Mouse (Mus musculus) kidney, adult 18-20 months (tissue): Measurements from ENCODE around the gene Patl2.

Experiments used
- DNase-seq: peaks from one replicate; pipeline ENCODE4 v3.0.0; 2021

The Patl2 gene

GRCm38 (mm10) chr2:122171292-122171691, 14.7 kb downstream of the Patl2 start:
- no peak for DNase-seq

- no peak for DNase-seq
These were observed 21.7 kb downstream of the Patl2 start for GRCm38 (mm10) chr2:122164293-122164692.

- no peak for DNase-seq
These were observed 22.4 kb downstream of the Patl2 start for GRCm38 (mm10) chr2:122163430-122164195.

DNA sequence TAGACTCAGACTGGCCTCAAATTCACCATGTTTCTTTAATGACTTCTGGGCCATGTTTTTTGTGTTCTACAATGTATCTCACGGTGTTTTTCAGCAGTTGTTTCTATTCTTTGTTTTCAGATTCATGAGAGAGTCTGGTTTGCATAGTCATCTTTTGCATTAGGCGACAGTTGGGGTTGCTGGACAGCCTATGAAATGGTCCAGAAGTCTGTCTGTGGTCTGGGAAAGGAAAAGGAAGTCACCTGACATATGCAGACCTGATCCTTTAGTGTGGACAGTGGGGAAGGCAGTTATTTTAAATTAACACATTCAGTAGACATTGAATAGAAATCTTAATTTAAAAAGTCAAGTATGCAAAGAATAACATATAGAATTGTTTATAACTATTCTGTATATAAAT, 23.5 kb downstream of the Patl2 start:
- DNase-seq = no peak

DNA sequence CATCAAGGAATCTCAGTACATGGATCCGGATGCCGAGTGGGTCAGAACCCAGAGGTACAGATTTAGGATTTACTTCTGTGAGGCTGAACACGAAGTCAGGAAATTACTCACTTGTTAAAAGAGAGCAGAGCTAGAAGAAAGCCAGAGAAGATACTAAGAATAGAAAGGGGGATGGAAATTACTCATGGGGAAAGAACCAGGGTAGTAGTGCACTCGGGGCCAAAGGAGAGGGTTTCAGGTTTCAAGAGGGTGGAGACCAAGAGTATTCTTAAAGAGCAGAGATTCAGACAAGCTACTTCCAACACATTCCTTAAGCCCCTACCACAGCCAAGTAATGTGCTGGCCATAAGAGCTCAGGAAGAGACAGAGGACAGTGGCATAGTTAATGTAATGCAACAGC, 24.4 kb downstream of the Patl2 start:
- DNase-seq = no peak

DNA sequence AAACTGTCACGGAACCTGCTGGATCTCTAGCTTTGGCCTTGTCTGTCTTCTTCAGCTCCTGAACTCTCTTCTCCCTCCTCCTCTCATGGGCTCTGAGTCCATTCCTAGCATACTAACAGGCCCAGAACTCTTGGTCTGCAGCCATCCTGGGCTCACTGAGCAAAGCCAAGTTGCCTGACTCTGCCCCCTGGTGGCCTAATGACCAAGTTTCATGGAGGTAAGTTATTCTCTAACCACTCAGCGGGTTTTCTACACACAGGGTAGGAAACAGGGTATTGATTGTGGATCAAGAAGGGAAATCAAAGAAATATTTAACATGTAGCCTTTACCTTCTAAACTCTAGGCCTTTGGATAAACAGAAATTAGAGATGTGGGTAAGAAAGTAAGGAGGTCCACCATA, 25.3 kb downstream of the Patl2 start, which contains the start of gene Trim69:
Trim69 (plus strand) TSS at position 21 of the 400 bp plus-strand sequence.
- DNase-seq = peak; percentile 87

DNA sequence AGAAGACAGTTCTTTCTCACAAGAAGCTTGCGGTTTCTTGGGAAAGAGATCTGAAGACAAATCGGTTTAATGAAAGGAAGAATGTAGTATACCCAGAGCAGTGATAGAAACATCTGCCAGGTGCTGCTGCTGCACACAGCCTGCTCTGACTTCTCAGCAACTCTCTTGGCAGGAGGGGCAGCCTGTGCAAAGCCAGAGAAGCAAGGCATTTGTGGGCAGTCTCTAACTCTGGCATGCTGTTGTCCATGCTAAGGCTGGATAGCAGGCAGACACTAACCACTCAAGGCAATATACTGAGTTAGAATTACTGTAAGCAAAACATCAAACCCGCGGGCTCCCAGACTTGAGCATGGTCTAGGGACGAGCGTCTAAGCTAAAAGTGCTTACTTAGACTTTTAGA, 26.3 kb downstream of the Patl2 start:
- DNase-seq = no peak

DNA sequence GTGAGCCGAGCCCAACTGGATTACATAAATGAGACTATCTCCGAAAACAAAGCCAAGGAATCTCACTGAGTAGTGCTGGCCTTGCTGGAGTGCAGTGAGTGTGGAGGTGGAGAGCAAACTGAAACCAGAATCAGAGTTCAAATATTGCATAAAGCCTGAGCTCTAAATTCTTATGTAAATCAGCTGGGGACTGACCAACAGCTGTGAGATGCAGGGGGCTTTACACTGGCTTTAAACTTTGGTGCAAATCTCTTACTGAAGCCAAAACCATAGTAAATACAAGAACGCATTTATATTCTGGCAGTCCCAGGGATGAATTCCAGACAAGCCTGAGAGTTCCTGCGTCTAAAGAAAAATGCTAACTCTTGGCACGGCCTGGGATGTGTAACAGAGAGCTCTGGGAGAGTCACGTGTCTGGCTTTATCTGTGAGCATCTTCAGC, 27.6 kb downstream of the Patl2 start:
- no peak for DNase-seq

GRCm38 (mm10) chr2:122157561-122157960, 28.4 kb downstream of the Patl2 start:
- no peak for DNase-seq

GRCm38 (mm10) chr2:122156051-122156700, 29.8 kb downstream of the Patl2 start:
- no peak for DNase-seq

DNA sequence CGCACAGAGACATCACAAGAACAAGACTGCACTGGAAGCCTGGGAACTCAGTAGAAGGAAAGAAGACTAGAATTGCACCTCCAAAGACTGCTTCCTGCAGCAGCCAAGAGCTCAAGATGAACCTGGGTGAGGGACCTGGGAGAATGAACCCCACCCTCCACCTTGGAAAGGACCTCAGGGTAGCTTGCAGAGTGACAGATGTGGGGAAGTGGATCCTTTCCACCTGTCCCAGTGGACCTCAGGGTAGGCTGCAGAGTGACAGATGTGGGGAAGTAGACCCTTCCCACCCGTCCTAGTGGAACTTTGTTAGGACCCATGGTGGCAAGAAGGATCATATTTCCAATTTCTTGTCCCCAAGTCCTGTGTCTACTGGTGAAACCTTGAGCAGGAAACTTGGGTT, 30.7 kb downstream of the Patl2 start:
- DNase-seq = no peak

GRCm38 (mm10) chr2:122154479-122154878, 31.5 kb downstream of the Patl2 start:
- DNase-seq = no peak

- DNase-seq = no peak
These were observed 32.2 kb downstream of the Patl2 start for GRCm38 (mm10) chr2:122153681-122154365.

- DNase-seq = no peak
These were observed 33.1 kb downstream of the Patl2 start for GRCm38 (mm10) chr2:122152850-122153249.

- DNase-seq = no peak
These were observed 34.8 kb downstream of the Patl2 start for GRCm38 (mm10) chr2:122151221-122151620.

DNA sequence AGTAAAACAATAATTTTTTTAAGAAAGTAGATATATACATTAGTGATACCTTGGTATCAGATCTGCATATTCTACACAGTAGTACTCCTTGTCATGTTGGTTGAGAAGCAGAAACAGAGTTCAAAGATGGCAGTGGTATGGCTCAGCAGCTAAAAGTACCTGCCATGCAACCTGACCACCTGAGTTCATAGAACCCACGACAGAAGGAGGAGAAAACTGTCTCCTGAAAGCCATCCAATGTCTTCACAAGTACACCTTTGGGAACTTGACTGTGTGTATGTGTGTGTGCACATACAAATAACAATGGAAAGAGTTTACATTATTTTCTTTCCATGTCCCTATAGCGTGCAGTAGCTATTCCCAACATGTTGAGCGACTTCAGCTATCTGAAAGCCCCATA, 36.3 kb downstream of the Patl2 start:
- DNase-seq = no peak

DNA sequence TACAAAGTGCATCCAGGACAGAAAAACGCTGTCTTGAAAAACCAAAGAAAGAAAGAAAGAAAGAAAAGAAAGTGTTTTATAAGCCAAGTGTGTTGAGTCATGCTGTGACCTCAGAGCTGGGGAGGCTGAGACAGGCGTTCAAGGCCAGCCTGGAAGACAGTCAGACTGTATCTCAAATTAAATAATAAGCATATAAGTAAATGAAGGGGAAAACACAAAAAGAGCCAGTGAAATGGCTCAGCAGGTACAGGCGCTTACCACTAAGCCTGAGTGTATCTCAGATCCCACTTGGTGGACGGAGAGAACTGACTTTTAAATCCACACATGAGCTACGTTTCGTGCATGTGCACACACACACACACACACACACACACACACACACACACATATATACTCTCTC, 36.7 kb downstream of the Patl2 start:
- DNase-seq = no peak

DNA sequence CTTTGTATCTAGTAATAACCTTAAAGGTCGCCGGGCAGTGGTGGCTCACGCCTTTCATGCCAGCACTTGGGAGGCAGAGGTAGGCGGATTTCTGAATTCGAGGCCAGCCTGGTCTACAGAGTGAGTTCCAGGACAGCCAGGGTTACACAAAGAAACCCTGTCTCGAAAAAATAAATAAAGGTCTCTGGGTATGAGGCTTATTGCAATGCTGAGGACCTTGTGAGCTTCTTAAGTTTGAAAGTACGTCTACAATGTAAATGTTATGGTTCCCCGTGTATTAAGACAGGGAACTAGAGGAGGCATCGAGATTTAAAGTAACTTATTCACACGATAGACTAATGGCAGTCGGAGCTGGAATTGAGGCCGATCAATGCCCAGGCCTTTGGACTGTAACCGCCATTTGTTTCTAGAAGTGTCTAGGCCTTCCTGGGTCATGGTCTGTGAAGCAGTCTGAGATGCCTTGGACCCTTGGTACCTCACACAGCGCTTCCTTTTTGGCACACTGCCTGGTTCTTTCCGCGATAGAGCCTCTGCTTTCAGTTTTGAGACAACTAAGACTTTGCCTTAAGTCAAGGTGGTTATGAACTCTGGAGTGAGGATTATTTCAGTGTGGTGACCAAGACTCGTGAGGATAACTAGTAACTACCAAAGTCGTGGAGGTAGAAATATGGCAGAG, 37.6 kb downstream of the Patl2 start:
- peak; percentile 73 for DNase-seq

DNA sequence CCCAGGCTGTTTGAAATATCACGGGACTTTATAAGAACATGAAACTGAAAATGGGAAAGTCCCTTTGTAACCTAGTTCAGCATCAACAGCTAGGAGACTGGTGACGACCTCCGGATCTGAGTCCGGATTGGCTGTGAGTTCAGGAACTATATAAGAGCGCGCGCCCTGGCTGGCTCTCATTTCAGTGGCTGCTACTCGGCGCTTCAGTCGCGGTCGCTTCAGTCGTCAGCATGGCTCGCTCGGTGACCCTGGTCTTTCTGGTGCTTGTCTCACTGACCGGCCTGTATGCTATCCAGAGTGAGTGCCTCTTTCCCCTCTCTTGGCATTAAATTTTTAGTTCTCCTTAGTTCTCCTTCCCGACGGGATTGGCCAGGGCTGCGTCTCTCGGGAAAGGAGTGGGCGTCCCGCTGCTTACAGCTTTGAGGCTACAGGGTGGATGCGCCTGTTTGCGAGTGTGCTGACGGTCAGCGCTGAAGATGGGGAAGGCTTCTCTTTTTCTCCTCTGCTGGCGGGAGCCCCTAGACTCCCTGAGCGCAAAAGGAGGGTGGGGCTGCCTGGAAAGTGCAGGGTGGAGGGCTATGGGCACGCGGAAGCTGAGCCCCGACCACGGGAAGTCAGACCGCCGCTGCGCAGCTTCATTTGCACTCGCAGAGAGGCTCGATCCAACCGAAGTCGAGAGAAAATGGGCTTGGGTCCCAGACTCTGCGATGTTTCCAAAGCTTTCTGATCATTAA, 38.3 kb downstream of the Patl2 start, which contains the start of gene B2m:
B2m (plus strand) TSS at position 179 of the 734 bp plus-strand sequence.
- DNase-seq = peak; percentile 94

DNA sequence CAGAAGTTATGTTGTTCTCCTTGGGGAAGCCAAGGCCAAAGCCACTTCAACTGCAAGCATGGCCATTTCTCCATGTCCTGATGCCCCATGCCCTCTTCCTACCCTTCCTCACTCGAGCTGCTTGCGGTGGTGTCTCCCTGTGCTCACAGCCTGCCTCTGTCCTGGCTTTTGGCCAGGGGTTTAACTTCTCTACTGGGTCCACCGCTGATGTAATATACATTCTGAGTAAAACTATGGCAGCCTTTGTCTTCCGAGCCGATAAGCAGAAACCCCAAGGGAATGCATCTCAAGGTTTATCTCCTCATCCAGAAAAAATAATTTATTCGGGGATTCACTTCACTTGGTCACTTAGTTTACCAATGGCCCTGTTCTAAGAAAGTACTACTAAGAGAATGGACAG, 39.3 kb downstream of the Patl2 start:
- DNase-seq = no peak

DNA sequence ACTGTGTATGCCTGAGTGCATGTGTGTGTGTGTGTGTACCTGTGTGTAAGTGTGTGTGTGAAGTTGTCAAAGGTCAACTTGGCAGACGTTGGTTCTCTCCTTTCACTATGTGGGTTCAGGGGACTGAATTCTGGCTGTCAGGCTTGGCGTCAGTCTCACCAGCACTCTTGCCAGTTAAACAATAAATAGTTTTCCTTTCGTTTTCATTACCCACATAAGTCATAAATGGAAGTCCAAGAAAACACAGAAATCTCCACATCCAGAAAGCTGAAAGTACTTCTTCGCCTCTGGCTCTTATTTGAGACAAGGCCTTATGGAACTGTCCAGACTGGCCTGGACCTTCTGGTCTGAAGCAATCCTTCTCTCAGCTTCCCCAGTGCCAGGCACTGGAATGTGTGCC, 40.2 kb downstream of the Patl2 start:
- no peak for DNase-seq

- DNase-seq = no peak
These were observed 42.9 kb downstream of the Patl2 start for GRCm38 (mm10) chr2:122143111-122143510.
